Comparison of ENCODE assay signal across 7 mouse cellular contexts in genomic region chr7:80246148-80246721, GRCm38 (mm10). TPM values are rescaled to one million over a fixed set of nuclear protein-coding genes. Genes with fewer than 3 reads are reported as not detected.
DNase-seq lines count a peak whose midpoint lies in the region; ATAC-seq and TF ChIP-seq lines count a peak whose summit lies in the region.

Gene Ttll13 (plus strand): TSS chr7:80246376.

- peak within 1 kb of the TSS; percentile 53 for H3K4me2 ChIP-seq in embryonic facial prominence, embryonic 12.5 days (replicated peaks)
- H3K4me2 ChIP-seq in limb, embryonic 12.5 days: peak within 1 kb of the TSS; percentile 58
- peak within 1 kb of the TSS; percentile 57 for H3K4me2 ChIP-seq in midbrain, embryonic 15.5 days

- peak within 1 kb of the TSS; percentile 55 for H3K4me3 ChIP-seq in embryonic facial prominence, embryonic 12.5 days
- H3K4me3 ChIP-seq in kidney, adult 2 months (ENCODE audit: insufficient read depth, low read depth, low read length): peak within 1 kb of the TSS; percentile 73
- H3K4me3 ChIP-seq in limb, embryonic 12.5 days (replicated peaks): peak within 1 kb of the TSS; percentile 59
- H3K4me3 ChIP-seq in midbrain, embryonic 15.5 days: peak within 1 kb of the TSS; percentile 54
- peak within 1 kb of the TSS; percentile 63 for H3K4me3 ChIP-seq in spleen, adult 2 months (ENCODE audit: extremely low read depth, insufficient read depth, insufficient read length)

- H3K27ac ChIP-seq in embryonic facial prominence, embryonic 12.5 days: peak within 1 kb of the TSS; percentile 65
- H3K27ac ChIP-seq in kidney, adult 2 months (ENCODE audit: insufficient read depth, low read depth, low read length): peak within 1 kb of the TSS; percentile 37
- H3K27ac ChIP-seq in limb, embryonic 12.5 days: peak within 1 kb of the TSS; percentile 78
- peak within 1 kb of the TSS; percentile 86 for H3K27ac ChIP-seq in midbrain, embryonic 15.5 days
- H3K27ac ChIP-seq in spleen, adult 2 months (ENCODE audit: insufficient read depth, low read length): peak within 1 kb of the TSS; percentile 49

- H3K9ac ChIP-seq in embryonic facial prominence, embryonic 12.5 days: peak within 1 kb of the TSS; percentile 68
- H3K9ac ChIP-seq in limb, embryonic 12.5 days (replicated peaks): peak within 1 kb of the TSS; percentile 69
- H3K9ac ChIP-seq in midbrain, embryonic 15.5 days: peak within 1 kb of the TSS; percentile 62

- no peak for TF ChIP-seq POLR2A in kidney, adult 2 months (IDR thresholded peaks at IDR 0.05; ENCODE audit: low read depth, low read length)
- TF ChIP-seq POLR2A in spleen, adult 2 months (IDR thresholded peaks at IDR 0.05; ENCODE audit: low read depth, low read length): no peak

- peak; percentile 95 for ATAC-seq in embryonic facial prominence, embryonic 12.5 days (ENCODE audit: insufficient number of reproducible peaks, insufficient read depth, low FRiP score, low TSS enrichment)
- peak; percentile 96 for ATAC-seq in limb, embryonic 12.5 days (ENCODE audit: insufficient number of reproducible peaks, insufficient read depth, low FRiP score, low TSS enrichment, low read depth)
- peak; percentile 98 for ATAC-seq in midbrain, embryonic 15.5 days (replicated peaks)

- TF ChIP-seq CTCF in kidney, adult 2 months (conservative IDR thresholded peaks at IDR 0.05; ENCODE audit: insufficient read depth, insufficient read length, low read depth, low read length): peak; percentile 39; the same call in 1 of the 2 replicates
- 0 out of 2 replicates have a peak, but pooled peaks have one; percentile 15 for TF ChIP-seq CTCF in spleen, adult 2 months (IDR thresholded peaks at IDR 0.05; ENCODE audit: extremely low read depth, insufficient read depth, insufficient read length, insufficient replicate concordance)

- H3K27me3 ChIP-seq in embryonic facial prominence, embryonic 12.5 days: no peaks in the 10 kb centered on the region
- H3K27me3 ChIP-seq in kidney, adult 2 months (replicated peaks; ENCODE audit: control insufficient read depth, insufficient read depth, low read length): no peaks in the 10 kb centered on the region
- no peaks in the 10 kb centered on the region for H3K27me3 ChIP-seq in limb, embryonic 12.5 days
- H3K27me3 ChIP-seq in midbrain, embryonic 15.5 days (replicated peaks): no peaks in the 10 kb centered on the region
- no peaks in the 10 kb centered on the region for H3K27me3 ChIP-seq in spleen, adult 2 months (ENCODE audit: control insufficient read depth, insufficient read depth, low read length)

- H3K9me3 ChIP-seq in embryonic facial prominence, embryonic 12.5 days: 0 out of 2 replicates have a peak, but pooled peaks cover 4% of the 10 kb centered on the region
- H3K9me3 ChIP-seq in limb, embryonic 12.5 days: 0 out of 2 replicates have a peak, but pooled peaks cover 4% of the 10 kb centered on the region
- H3K9me3 ChIP-seq in midbrain, embryonic 15.5 days: no peaks in the 10 kb centered on the region

- H3K36me3 ChIP-seq in embryonic facial prominence, embryonic 12.5 days: no peaks in the 10 kb centered on the region
- no peaks in the 10 kb centered on the region for H3K36me3 ChIP-seq in kidney, adult 2 months (ENCODE audit: control insufficient read depth, insufficient read depth, low read length)
- peaks cover 6% of the 10 kb centered on the region; the same call in 1 of the 2 replicates for H3K36me3 ChIP-seq in limb, embryonic 12.5 days
- no peaks in the 10 kb centered on the region for H3K36me3 ChIP-seq in midbrain, embryonic 15.5 days (replicated peaks)
- H3K36me3 ChIP-seq in spleen, adult 2 months (ENCODE audit: control insufficient read depth, insufficient read depth, low read length): no peaks in the 10 kb centered on the region

- no peaks in the 10 kb centered on the region for H3K4me1 ChIP-seq in embryonic facial prominence, embryonic 12.5 days
- no peaks in the 10 kb centered on the region for H3K4me1 ChIP-seq in kidney, adult 2 months (ENCODE audit: control insufficient read depth, insufficient read depth, low read length)
- no peaks in the 10 kb centered on the region for H3K4me1 ChIP-seq in limb, embryonic 12.5 days (replicated peaks)
- no peaks in the 10 kb centered on the region for H3K4me1 ChIP-seq in midbrain, embryonic 15.5 days
- no peaks in the 10 kb centered on the region for H3K4me1 ChIP-seq in spleen, adult 2 months (ENCODE audit: control insufficient read depth, insufficient read depth, insufficient read length)

- under 1% methylated on average over 48 of the region's 48 CpGs for WGBS in embryonic facial prominence, embryonic 12.5 days
- under 1% methylated on average over 48 of the region's 48 CpGs for WGBS in kidney, adult 2 months
- under 1% methylated on average over 48 of the region's 48 CpGs for WGBS in limb, embryonic 12.5 days
- under 1% methylated on average over 48 of the region's 48 CpGs for WGBS in midbrain, embryonic 15.5 days
- under 1% methylated on average over 48 of the region's 48 CpGs for WGBS in spleen, adult 2 months

- DNase-seq in adrenal gland, postnatal 25 days: peak; percentile 97
- DNase-seq in heart, adult 18-20 months: peak; percentile 96 to 98
- DNase-seq in kidney, adult 2 months: peak; percentile 99
- peak; percentile 92 to 97 for DNase-seq in spleen, adult 2 months (ENCODE audit: low read depth in 1 of 2, low spot score in 2 of 2)

RNA-seq across cellular contexts. Expression of gene Ttll13, which starts in this region (rescaled TPM):
- 0.57 and 2.1 TPM in 2 replicates for total RNA-seq in adrenal gland, postnatal 25 days (2021)
- 0.59 and 1.2 TPM in 2 replicates for polyA plus RNA-seq in embryonic facial prominence, embryonic 12.5 days (2016; fragmentation: Nextera tagmentation; extraction: Ambion mirVana)
- under 1 TPM; 0.12 to 0.36 TPM for total RNA-seq in heart, adult 18-20 months (2021)
- polyA plus RNA-seq in kidney, adult 2 months (2012; rRNA removed): 1.4 and 1.7 TPM in 2 replicates
- polyA plus RNA-seq in limb, embryonic 12.5 days (2016; fragmentation: Nextera tagmentation; extraction: Ambion mirVana): 0.41 and 0.79 TPM in 2 replicates
- polyA plus RNA-seq in midbrain, embryonic 15.5 days (2015; fragmentation: Nextera tagmentation; extraction: Ambion mirVana): 2.1 and 2.9 TPM in 2 replicates
- 0.25 and 0.31 TPM in 2 replicates for polyA plus RNA-seq in spleen, adult 2 months (2012; rRNA removed)

Comparison
In these comparisons a context has a peak if more than half of its experiments do, and no peak if none do; other contexts are left out.
1. Peak in every context shown above with its lines: DNase-seq, ATAC-seq, H3K4me3 ChIP-seq and H3K27ac ChIP-seq.
2. Peak in DNase-seq in heart, adult 18-20 months; RNA of the gene not detected or under 1 TPM.
3. Peak in ATAC-seq, H3K4me3 ChIP-seq, H3K27ac ChIP-seq, H3K9ac ChIP-seq and H3K4me2 ChIP-seq in limb, embryonic 12.5 days; RNA of the gene not detected or under 1 TPM.
4. Peak in DNase-seq, H3K4me3 ChIP-seq and H3K27ac ChIP-seq in spleen, adult 2 months; RNA of the gene not detected or under 1 TPM.